Mouse (Mus musculus): ENCODE results near the gene Nebl.
A peak's percentile ranks its signal among the peaks of the same experiment; 100 is the strongest.

The Nebl gene

DNA sequence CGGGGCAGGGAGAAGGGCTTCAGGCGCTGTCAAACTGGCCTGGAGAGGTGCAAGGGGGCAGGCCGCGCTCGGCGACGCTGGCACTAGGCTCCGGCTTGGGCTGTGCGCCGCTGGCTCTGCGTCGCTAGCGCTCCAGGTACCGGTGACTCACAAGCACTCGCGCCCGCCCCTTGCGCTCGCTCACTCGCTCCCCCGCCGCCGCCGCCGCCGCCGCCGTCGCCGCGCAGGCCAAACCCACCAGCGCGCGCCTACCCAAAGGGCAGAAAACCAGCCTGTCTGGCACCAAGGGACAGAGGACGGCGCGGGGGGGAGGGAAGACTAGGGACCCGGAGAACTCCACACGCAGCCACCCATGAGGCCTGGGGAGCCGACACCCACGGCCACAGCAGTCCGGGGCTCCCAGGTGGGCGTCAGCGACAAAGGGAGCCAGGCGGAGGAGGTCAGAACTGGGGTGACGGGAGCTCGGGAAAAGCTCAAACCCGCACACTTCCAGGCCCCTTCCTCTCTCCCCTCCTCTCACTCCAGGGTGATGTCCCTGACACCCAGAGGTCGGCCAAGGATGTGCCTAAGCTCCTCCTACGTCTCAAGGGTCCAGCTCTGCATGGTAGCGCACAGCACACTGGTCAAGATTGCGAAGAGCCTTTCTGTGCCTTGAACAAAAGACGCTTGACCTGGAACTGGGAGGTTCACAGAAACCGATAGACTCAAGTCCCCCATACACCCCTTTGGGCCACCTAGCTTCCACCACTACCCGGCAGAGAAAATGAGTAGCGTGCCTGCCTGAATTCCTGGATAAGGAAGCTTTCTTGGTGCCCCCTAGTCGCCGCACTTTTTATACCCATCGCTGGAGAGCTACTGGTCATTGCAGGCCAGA lies at the start of gene Nebl:
Gene Nebl (minus strand): TSS at position 508 of the 874 bp plus-strand sequence.
- peak; percentile 16 to 46 for DNase-seq

DNA sequence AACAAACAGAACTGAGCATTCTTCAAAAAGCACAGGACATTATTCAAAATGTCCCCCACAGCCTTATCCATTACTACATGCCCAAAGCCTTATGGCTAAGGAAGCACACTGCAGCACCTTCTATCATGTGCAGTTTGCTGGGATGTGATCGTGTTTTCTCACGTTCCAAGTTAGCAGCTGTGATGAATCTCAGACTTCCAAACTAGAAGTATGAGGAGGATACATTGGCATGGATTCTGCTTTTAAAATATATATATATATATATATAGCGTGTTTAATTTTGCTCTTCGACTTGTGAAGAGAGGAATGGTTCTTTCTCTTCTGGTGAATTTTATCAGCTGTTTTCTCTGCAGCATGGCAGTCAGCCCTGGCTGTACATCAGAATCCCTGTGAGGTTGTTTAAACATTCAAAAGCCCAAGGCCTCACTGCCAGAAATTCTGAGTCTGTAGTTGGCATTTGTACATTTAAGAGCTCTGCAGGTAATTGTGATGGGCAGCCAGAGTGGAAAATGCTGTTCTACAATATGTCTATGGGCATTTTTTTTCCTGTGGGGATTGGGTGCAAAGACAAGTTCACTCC lies 39.1 kb upstream of the Nebl start:
- no peak for DNase-seq

- no peak for DNase-seq
Observed at GRCm38 (mm10) chr2:17769242-17769755, 38.0 kb upstream of the Nebl start.

- no peak for DNase-seq
Observed at GRCm38 (mm10) chr2:17756271-17756670, 25.0 kb upstream of the Nebl start.

DNA sequence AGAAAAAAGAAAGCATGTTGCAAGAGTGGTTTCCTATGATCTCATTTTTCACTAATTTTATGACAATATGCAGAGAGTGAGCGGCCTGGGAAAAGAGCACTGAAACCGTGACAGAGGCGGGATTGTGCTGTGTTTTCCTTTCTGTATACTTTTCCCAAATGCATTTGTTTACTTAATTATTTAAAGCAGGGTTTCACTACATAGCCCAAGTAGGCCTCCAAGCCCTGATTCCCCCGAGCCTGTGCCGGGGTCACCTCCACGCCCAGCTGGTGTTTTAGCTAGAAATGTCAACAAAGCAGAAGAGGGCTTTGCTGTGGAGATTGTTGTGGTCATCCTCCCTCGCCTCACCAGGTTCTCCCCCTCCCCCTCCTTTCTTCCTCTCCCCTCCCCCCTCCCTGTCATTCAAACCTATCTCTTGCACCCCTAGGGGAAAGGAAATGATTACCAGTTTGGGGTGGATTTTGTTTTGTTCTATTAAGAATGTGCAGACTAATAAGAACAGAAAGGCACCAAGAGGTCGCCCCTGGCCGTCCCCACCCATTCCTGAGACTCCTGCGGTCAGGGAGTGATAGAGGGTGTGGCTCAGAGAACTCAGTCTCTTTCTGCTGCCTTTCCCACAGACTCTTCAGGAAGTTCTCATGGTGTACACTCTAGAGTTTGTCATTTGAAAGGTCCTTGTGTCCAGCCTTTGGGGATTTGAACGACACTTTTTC lies 10.9 kb upstream of the Nebl start:
- peak in 1 of 2 experiments; percentile 38 for DNase-seq

GRCm38 (mm10) chr2:17741555-17741954 lies 10.3 kb upstream of the Nebl start:
- DNase-seq, result no peak

DNA sequence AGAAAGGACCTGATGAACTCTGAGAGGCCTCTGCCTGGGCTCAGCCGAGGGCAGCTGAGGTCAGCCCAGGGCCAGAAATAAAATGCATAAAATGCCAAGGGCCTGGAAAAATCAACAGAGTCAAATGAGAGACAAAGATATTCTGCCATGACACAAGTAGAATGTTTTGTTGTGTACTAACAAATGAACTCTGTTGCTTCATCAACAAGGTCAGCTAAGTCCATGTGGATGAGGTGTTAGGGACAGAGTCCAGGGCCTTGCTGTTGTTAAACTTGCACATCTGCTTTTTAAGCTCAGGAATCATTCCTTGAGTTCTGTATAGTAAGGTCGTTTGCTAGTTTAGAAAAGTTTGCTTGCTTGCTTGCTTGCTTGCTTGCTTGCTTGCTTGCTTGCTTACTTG lies 9.2 kb upstream of the Nebl start:
- no peak for DNase-seq

GRCm38 (mm10) chr2:17732210-17732609 lies 946 bp upstream of the Nebl start:
- no peak for DNase-seq

DNA sequence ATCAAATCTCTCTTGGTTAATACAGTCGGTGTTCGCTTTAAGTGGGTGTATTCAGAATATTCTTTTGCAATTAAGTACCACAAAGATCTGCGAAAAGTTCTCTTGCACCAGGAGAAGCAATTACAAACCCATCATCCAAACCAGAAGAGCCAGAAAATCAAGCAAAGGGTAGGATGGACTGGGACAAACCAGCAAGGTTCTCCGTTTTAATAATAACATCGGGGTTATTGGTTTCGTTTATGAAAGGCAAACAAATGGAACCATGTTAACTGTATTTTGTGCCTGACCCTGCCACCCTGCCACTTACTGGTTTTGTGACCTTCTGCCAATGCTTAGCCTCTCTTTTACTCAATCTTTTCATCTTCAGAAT lies 552 bp upstream of the Nebl start:
- DNase-seq, result no peak

DNA sequence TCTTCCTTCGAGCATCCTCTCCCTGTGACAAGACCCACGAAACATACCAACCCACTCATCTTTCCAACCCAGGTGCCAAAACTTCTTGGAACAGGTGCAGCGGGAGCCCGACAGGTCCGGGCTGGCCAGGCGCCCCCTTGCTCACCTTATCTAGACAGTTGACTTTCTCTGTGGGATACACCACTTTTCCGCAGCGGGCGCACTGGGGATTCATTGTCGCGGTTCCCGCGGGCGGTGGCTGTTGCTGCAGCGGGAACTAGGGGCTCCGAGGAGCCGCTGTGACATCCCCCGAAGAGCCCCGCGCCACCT lies 662 bp downstream of the Nebl start:
- DNase-seq, result no peak

GRCm38 (mm10) chr2:17729770-17730647 lies 1.3 kb downstream of the Nebl start:
- DNase-seq, result no peak

DNA sequence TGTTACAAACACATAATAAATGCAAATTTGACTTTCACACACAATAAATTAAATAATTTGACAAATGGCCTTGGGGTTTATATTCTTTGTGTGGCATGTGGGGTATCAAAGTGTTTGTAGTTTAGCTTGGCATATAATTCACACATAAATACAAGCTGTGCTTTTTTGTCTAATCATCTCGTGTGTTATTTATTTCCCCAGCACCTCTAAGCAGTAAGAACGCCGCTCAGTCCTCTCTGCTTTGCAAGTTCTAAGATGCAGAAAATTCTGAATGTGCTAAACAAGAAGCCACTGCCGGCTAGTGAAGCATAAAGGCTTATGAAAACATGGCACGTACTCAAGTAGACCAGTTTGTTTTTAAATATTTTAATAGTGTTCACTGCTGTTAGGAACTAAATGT lies 6.9 kb downstream of the Nebl start:
- no peak for DNase-seq

GRCm38 (mm10) chr2:17723268-17724019 lies 7.8 kb downstream of the Nebl start:
- DNase-seq, result no peak

- no peak for DNase-seq
Observed at GRCm38 (mm10) chr2:17721177-17721715, 10.0 kb downstream of the Nebl start.

GRCm38 (mm10) chr2:17718281-17718680 lies 13.0 kb downstream of the Nebl start:
- no peak for DNase-seq

DNA sequence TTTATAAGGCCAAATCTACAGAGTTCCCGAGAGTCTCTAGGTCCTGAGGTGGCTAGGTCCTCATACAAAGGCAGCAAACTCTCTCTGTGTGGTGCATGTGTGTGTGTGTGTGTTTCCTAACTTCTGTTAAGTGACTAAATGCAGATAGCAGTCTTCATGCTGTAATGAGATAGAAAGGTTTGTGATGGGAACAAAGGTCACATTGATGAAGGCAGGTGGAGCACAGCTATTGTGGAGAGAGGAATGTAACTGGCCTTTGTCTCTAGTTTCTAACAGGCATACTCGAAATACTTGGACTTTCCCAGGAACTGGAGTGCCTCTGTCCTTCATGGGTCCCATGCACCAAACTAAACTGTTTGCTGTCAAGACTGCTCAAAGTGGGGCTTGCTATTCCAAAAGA lies 14.1 kb downstream of the Nebl start:
- DNase-seq, result no peak

GRCm38 (mm10) chr2:17715149-17715767 lies 16.0 kb downstream of the Nebl start:
- no peak for DNase-seq

DNA sequence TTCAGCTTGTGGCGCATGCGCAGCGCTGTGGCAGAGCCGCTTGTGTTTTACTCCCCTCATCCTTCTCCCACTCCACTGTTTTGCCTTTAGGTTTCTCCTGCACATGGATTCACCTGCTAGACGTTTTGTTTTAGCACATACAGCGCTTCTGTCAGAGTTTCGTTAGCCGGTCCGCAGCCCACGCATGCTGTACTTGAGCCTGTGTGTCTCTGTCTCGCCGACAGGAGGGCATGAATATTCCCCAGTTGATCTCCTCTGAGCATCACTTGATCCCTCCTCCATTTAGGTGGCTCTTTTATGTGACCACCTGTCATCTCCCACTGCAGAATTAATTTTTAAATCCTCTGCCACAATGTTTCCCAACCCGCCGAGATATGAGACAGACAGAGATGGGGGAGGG lies 16.6 kb downstream of the Nebl start:
- no peak for DNase-seq

DNA sequence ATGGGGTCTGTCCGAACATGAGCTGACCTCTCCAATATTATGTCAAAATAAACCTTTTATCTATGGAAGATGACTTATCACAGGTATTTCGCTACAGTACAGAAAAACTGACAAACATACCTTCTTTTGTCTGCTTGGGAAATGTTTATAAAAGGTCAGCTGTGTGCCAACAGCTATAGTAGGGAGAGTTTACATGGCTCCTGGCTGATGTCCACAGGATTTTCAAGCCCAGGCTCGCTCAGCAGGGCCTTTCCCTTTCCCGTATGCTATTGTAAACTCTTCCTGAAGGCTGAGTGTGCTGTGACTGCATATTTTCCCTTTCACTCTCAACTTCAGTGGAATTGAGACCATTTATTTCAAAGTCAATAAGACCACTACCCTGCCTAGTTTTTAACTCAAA lies 17.1 kb downstream of the Nebl start:
- DNase-seq, result no peak

- no peak for DNase-seq
Observed at GRCm38 (mm10) chr2:17711216-17711615, 20.0 kb downstream of the Nebl start.

- no peak for DNase-seq
Observed at GRCm38 (mm10) chr2:17710083-17710482, 21.2 kb downstream of the Nebl start.

Measured in kidney, postnatal 25 days (tissue).